Mouse (Mus musculus) hematopoietic stem cell, adult 5-6 weeks (primary cell): Measurements from ENCODE around the gene Umps. TPM values are rescaled to one million over a fixed set of nuclear protein-coding genes. Genes with fewer than 3 reads are reported as not detected.

Source experiments
- ATAC-seq, 2 experiments: fragments of 125-278 bp in 1 of 2; replicated peaks in 1 of 2; 2 replicates each; pipeline ENCODE4 v1.8.0; 2016 to 2017; ENCODE audit warnings: inconsistent platforms in 2 of 2, mild to moderate bottlenecking in 2 of 2, moderate number of reproducible peaks in 2 of 2, low read depth in 1 of 2, moderate TSS enrichment in 1 of 2; ENCODE audit not compliant: low FRiP score in 2 of 2, poor library complexity in 2 of 2, severe bottlenecking in 2 of 2, insufficient read depth in 1 of 2, low TSS enrichment in 1 of 2
- total RNA-seq: library from RNA; stranded (forward); fragments of 172-1452, 232-1000 nt; gene quantifications from 2 replicates; pipeline ENCODE4 v1.2.3, GENCODE M21; 2017

The Umps gene
- total RNA-seq, 1 experiment from 2014 or later: 92.9 TPM

DNA sequence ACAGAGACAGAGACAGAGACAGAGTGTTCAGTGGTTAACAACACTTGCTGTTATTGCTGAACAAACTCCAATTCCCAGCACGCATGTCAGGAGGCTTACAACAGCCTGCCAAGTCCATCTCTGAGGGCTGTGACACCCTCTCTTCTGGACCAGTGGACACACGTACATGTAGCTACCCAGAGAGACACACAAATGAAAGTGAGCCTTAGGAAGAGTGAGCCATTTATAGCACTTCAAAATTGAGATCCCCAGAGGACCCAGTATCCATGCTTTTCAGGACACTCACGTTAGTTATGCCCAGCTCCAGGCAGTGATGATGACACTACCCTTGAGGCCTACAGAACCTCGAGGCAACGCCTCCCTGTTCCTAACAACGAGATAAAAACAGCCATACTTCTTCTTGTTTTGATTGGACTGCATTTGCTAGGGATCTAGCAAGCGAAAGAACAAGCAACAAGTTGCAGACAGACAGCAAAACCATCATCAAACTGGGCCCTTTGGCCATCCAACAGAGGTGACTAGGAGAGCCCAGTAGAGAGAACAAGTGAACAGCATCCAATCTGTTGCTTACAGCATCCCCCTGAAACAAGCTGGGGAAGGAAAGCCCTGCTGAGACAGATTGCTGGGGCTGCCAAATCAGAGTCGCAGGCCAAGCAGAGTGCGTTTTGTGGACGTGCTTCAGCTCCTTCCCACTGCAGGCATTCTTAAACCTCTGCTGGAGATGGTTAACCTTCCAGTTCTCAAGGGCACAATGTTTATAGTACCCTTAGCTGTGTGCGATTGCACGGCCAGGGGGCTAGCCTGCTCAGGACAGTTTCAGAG, 28.3 kb downstream of the Umps start:
- ATAC-seq: no peak

GRCm38 (mm10) chr16:33937567-33937966, 29.3 kb downstream of the Umps start:
- ATAC-seq: peak; percentile 63 to 68

DNA sequence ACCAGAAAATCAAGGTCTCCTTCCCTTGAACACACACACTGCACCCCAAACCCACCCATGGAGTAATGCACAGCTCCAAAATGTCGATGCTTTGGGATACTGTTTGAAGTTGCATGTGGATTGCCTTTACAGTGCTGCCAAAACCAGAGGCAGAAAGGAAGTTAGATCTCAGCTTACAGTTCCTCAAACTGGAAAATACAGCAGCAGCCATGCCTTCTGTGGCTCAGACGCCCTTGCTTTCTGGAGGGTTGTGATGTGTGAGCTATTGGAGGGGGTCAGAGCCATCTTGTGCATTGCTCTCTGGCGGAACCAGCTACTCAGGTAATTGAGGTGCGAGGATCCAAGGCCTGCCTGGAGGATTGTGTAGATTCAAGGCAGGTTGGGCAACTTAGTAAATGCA, 30.0 kb downstream of the Umps start:
- peak; percentile 44 to 56; a peak in 3 of 4 replicates for ATAC-seq

GRCm38 (mm10) chr16:33935407-33935785, 31.4 kb downstream of the Umps start:
- ATAC-seq: no peak

DNA sequence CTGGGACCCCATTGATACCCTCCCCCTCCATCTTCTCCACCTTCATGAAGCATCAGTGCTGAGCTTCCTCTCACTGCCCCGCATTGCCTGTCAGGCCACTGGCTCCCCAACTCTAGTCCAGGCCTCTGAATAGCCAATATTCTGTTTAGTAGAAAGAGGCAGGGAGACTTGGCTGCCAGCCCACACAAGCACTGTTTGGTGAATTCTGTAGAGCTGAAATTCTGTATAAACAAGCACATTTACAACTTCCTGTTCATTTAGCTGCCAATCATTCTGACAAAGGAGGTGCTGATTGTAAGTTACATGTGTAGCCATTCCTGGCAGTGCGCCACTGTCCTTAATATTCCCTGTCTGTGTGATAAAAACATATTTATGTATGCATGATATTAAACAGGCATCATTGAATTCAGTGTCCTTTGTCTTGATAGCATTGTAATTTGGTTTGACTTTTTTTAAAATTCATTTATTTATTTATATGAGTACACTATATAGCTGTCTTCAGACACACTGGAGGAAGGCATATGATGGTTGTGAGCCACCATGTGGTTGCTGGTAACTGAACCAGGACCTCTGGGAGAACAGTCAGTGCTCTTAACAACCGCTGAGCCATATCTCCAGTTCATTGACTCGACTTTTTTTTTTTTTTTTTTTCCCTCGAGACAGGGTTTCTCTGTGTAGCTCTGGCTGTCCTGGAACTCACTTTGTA, 32.0 kb downstream of the Umps start:
- ATAC-seq: no peak

- ATAC-seq: no peak
These were observed 33.4 kb downstream of the Umps start for GRCm38 (mm10) chr16:33933411-33933810.

DNA sequence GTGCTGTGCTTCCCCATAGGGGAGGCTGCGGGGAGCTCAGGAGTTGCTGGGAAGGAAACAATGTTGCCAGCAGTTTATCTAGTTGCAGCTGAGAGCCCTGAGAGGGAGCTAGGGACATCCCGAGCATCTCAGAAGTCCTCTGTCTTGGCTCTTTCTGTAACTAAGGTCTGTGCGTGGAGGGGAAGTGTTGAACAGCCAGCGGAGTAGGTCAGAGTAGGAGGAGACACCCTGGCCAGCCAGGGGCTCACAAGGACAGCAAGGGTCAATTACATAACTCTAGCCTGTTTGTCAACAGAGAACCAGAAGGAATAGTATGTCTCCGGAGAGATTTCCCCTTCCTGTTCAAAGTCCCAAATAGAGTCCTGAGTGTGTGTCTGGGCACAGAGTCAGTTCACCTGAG, 34.7 kb downstream of the Umps start:
- ATAC-seq: no peak

DNA sequence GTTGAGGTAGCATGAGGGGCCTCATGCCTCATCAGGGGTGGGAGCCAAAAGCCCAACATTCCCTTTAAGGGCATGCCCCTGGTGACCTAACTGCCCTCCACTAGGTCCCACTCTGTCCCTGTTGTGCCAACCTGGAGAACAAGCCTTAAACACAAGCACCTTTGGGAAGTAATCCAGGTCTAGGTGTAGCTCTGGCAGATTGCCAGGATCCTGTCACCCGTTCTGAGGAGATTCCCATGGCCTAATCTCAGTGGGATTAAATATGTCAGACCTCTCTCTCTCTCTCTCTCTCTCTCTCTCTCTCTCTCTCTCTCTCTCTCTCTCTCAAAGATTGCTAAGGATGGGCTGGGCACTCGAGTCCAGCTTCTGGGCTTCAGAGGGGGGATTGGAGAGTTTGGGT, 35.2 kb downstream of the Umps start:
- ATAC-seq: no peak

GRCm38 (mm10) chr16:33930785-33931184, 36.1 kb downstream of the Umps start:
- no peak for ATAC-seq

DNA sequence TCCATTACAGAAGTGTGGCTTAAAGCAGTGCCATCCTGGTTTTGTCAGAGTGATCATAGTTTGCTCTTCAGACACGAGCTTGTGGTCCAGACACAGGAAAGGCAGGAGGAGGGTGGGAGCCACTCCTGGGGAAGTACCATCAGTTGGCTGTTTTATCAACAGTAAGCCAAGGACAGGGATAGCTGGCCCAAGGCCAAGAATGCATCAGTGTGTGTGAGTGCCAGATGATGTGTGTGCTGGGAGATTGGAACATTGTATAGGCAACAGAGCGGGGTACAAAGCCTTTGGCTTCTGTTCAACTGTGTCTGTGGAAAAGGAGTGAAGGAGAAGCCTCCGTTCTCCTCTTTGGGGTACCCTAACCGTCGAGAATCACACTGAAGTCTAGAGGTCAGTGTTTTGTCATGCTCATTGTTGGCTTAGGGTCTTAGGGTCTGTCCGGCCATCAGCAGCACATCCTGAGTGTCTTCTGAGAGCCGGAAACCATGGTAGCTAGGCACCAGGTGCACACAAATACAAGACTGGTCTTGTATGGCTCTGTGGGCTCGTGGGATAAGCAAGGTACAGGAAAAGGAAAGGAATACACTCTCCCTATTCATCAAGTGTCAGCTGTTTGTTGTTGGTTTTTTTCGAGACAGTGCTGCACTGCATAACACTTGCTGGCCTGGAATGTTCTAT, 37.9 kb downstream of the Umps start:
- no peak for ATAC-seq

DNA sequence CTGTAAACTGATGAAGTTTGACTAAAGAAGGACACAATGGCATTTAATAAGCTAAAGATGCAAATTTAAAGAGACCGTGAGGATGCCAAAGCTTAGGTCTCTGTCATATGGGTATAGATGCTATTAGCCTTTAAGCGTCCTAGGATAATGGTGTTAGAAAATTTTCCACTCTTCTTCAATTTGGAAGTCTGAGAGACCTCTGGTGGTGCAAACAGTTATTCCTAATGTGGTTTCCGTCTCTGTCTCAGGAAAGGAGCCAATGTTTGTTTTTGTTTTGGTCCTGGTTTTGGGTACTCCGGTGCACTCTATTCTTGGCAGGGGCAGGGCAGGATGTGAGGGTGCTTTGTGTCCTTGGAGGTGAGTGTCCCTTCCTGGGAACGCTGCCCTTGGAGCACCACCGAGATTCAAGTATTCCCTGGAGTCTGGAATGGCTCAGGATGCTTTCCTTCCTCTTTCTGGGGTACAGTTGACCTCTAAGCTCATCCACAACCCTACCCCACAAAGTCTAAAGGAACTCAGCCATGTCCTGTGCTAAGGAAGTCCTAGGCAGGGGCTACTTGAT, 39.5 kb downstream of the Umps start:
- no peak for ATAC-seq

DNA sequence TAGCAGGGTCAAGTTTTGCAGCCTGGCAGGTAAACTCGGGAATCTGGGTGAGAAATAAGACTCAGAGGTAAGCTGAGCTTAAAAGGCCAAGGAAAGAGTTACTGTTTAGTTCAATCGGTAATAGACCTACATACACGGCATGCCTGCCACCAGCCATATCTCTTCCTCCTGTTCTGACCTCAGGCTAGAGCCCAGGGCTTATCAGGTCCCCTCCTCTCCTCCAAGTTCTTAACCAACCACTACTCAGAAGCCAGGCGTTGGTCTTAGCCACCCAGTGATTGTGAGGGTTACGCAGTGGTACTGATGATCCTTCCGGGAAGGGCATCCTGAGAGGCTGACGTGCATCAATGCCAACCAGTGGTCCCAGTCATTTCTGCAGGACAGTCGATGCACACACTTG, 43.1 kb downstream of the Umps start:
- ATAC-seq: no peak

- no peak for ATAC-seq
These were observed 43.9 kb downstream of the Umps start for GRCm38 (mm10) chr16:33923001-33923316.

DNA sequence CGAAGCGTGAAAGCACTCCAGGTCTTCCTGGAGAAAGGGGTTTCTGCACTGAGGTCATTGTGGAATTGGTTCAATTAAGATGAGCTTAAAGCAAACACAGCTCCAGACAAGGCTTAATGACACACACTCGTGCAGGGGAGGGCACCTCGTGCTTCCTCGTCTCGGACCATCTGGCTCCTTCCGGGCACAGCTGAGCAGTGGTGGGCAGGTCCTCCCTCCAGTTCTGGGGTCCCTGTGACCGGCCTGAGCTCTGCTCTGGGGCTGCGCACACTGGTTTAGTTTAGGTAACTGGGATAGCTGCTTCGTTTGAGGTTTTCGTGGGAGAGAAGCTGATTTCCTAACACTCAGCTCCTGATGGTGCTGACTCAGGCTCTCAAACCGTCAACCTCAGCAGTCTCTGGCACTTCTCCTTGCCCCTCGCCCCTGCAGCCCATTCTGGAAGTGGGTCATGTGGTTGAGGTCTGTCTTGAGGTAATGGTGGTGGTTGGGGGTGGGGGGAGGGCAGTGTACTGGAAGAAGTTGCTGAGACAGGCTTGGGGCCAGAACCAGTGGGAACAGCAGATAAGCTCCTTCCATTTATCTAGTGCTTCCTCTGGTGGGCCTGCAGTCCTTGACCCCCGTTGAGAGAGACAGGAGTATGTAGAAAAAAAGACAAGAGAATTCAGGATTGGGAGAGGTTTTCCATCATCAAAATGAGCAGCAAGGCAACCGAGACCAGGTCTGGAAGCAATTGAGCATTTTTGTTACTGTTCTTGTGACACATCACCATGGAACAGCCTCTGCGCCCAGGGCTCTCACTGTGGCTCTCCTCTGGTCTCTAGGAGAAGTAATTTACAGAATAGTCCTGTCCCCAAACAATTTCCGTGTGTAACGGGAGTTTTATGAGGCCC, 44.5 kb downstream of the Umps start:
- peak; percentile 87 to 89 for ATAC-seq

DNA sequence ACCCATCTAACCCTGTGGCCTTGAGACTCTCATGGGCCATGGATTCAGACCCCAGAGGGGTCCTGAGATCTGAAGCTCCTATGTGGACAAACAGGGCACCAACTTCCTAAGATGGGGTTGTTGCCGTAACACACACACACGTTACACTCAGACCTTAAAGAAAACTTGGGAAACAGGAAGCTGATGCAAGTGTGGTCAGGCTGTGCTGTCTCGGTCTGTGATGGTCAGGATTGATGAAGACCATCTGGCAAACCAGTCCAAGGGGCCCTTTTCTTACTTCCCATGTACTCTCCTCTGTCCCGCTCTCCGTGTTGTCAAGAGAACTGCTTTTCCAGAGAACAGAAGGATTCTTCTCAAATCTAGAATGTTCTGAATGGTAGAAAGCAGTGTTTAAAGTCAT, 45.3 kb downstream of the Umps start:
- ATAC-seq: peak; percentile 16 to 30; a peak in 1 of 4 replicates

- no peak for ATAC-seq
These were observed 48.9 kb downstream of the Umps start for GRCm38 (mm10) chr16:33917926-33918325.

DNA sequence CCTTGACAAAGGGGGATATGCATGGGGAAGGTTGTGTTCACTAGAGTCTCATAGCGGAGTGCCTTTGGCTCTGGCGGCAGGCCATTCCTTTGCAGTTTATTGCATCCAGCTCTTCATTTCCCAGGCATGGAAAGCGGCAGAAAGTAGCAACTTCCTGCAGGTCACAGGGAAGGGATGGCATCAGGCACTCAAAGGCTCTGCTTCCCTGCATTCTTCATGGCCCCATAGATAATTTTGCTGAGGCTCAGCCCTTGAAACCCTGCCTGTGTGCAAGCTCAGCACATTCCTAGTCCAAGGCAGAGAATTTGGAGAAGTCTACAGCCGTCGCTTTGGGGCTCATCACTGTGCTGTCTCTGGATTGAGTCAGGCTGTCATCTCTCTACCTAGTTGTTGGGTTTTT, 49.4 kb downstream of the Umps start:
- no peak for ATAC-seq
